ENCODE assay signal across 15 mouse cellular contexts in the genomic region with DNA sequence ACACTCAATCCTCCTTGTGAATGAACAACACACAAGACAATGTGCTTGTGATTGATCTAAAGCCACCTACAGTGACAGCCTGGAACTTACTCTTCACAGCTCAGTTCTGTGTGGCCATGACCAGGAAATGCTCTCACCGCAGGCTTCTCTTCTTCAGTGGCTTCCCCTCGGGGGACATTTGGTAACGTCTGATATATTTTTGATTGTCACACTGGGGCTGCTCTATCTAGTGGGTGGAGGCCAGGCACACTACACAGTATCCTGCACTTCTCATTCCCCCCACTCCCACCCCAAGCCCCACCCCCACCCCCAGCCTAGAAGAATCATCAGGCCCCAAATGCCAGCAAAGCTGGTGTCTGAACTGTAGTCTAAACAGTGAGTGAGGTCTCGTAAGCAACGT. TPM values are rescaled to one million over a fixed set of nuclear protein-coding genes. Genes with fewer than 3 reads are reported as not detected.
DNase-seq lines count a peak whose midpoint lies in the region; ATAC-seq and TF ChIP-seq lines count a peak whose summit lies in the region.
"Had no signal": no experiment of that assay in that cellular context is flagged by ENCODE, and none has a peak within 500 bp of the region (broad histone marks: within the 10 kb centered on the region; RNA-seq: fewer than 3 reads in every experiment).

No protein-coding gene starts in this region.

- H3K4me2 ChIP-seq in lung, embryonic 14.5 days = no peak overlapping the region
- no peak overlapping the region for H3K4me2 ChIP-seq in liver, embryonic 16.5 days (ENCODE audit: low read depth, low read length)
- H3K4me2 ChIP-seq: liver, embryonic 15.5 days; midbrain, embryonic 15.5 days had no signal

- intact Hi-C loops in heart, postnatal 10 days (cut with DNase I) = no loop called here

- H3K4me3 ChIP-seq in lung, embryonic 14.5 days (ENCODE audit: low read depth, low read length) = no peak overlapping the region
- H3K4me3 ChIP-seq in liver, embryonic 16.5 days (ENCODE audit: low read depth, low read length) = no peak overlapping the region
- H3K4me3 ChIP-seq: gastrocnemius, adult 2 months; hindbrain, embryonic 10.5 days; liver, embryonic 15.5 days; midbrain, embryonic 15.5 days had no signal

- peak; percentile 70; the same call in 1 of the 2 replicates for ATAC-seq in lung, embryonic 14.5 days (ENCODE audit: insufficient read depth)
- ATAC-seq in common myeloid progenitor, adult 5-6 weeks (replicated peaks; ENCODE audit: low read depth, poor library complexity, severe bottlenecking) = peak; percentile 97
- 0 out of 2 replicates have a peak, but pooled peaks have one; percentile 19 for ATAC-seq in liver, embryonic 16.5 days (ENCODE audit: low read depth)
- ATAC-seq: midbrain, embryonic 15.5 days had no signal

- DNase-seq in lung, embryonic 14.5 days = no peak
- no peak for DNase-seq in lung, postnatal 36 days
- peak; percentile 4 for DNase-seq in 416B (ENCODE audit: low read depth)
- no peak for DNase-seq in layer of hippocampus, adult 8-10 months (ENCODE audit: low spot score in 2 of 2)
- DNase-seq in heart, postnatal 10 days = no peak
- DNase-seq in embryo, embryonic 10 days (ENCODE audit: low spot score) = no peak
- DNase-seq: cerebellum, postnatal 10 days; gastrocnemius, adult 2 months; kidney, adult 8-10 months; layer of hippocampus, adult 9-11 months had no signal

- no peak overlapping the region for H3K27ac ChIP-seq in lung, embryonic 14.5 days (ENCODE audit: low read depth)
- H3K27ac ChIP-seq in liver, embryonic 16.5 days (ENCODE audit: low read length) = no peak overlapping the region
- H3K27ac ChIP-seq: gastrocnemius, adult 2 months; hindbrain, embryonic 10.5 days; liver, embryonic 15.5 days; midbrain, embryonic 15.5 days had no signal

- H3K4me1 ChIP-seq in lung, embryonic 14.5 days (ENCODE audit: insufficient read depth) = peaks cover 6% of the 10 kb centered on the region; the same call in 1 of the 2 replicates
- peaks cover 3% of the 10 kb centered on the region for H3K4me1 ChIP-seq in liver, embryonic 16.5 days (ENCODE audit: control insufficient read depth, low read depth, low read length)
- H3K4me1 ChIP-seq: hindbrain, embryonic 10.5 days; midbrain, embryonic 15.5 days had no signal

- no peaks in the 10 kb centered on the region for H3K27me3 ChIP-seq in lung, embryonic 14.5 days (ENCODE audit: insufficient read depth, low read length)
- no peaks in the 10 kb centered on the region for H3K27me3 ChIP-seq in liver, embryonic 16.5 days (ENCODE audit: control insufficient read depth, insufficient read depth, low read depth, low read length)
- H3K27me3 ChIP-seq: liver, embryonic 15.5 days; midbrain, embryonic 15.5 days had no signal

- no peak overlapping the region for H3K9ac ChIP-seq in lung, embryonic 14.5 days
- no peak overlapping the region for H3K9ac ChIP-seq in liver, embryonic 16.5 days (ENCODE audit: low read depth, low read length)
- H3K9ac ChIP-seq: liver, embryonic 15.5 days; midbrain, embryonic 15.5 days had no signal

- no peaks in the 10 kb centered on the region for H3K9me3 ChIP-seq in lung, embryonic 14.5 days (ENCODE audit: low read depth, low read length)
- no peaks in the 10 kb centered on the region for H3K9me3 ChIP-seq in liver, embryonic 16.5 days (replicated peaks; ENCODE audit: control insufficient read depth, low read length)
- H3K9me3 ChIP-seq: liver, embryonic 15.5 days; midbrain, embryonic 15.5 days had no signal

- no peak for TF ChIP-seq CTCF in lung, embryonic 14.5 days (IDR thresholded peaks at IDR 0.05; ENCODE audit: low read depth)

- no peaks in the 10 kb centered on the region for H3K36me3 ChIP-seq in lung, embryonic 14.5 days (ENCODE audit: insufficient read depth)
- H3K36me3 ChIP-seq in liver, embryonic 16.5 days (ENCODE audit: control insufficient read depth, insufficient read depth) = no peaks in the 10 kb centered on the region
- H3K36me3 ChIP-seq: hindbrain, embryonic 10.5 days; liver, embryonic 15.5 days; midbrain, embryonic 15.5 days had no signal

- 30% methylated on average over 5 of the region's 5 CpGs for WGBS in lung, embryonic 14.5 days
- WGBS in liver, embryonic 16.5 days (ENCODE audit: insufficient replicate concordance) = 24% methylated on average over 5 of the region's 5 CpGs

RNA-seq across cellular contexts. Expression of a gene that starts 16.1 kb away (rescaled TPM):
- 10.1 and 10.8 TPM in 2 replicates for polyA plus RNA-seq in lung, embryonic 14.5 days (2014; fragmentation: Nextera tagmentation; extraction: Ambion mirVana)
- total RNA-seq in common myeloid progenitor, adult 5-6 weeks (2017) = 2.2 and 2.4 TPM in 2 replicates
- polyA plus RNA-seq in liver, embryonic 16.5 days (2015; fragmentation: Nextera tagmentation; extraction: Ambion mirVana) = 0.39 and 0.99 TPM in 2 replicates
- total RNA-seq in layer of hippocampus, adult 8-10 months (2022) = under 1 TPM in 2 of 4 experiments, not detected in 2; 0.06 to 0.09 TPM
- total RNA-seq in heart, postnatal 10 days (2021) = 1 to 10 TPM; 2.8 to 3.6 TPM

Comparison
In these comparisons a context has a peak if more than half of its experiments do, and no peak if none do; other contexts are left out.
1. ATAC-seq: peak in every context shown above with its lines; median percentile 97 in common myeloid progenitor, adult 5-6 weeks; 70 in lung, embryonic 14.5 days; 19 in liver, embryonic 16.5 days.